Mouse (Mus musculus) forebrain, embryonic 16.5 days (tissue): ENCODE results near the gene Masp2. TPM values are rescaled to one million over a fixed set of nuclear protein-coding genes. Genes with fewer than 3 reads are reported as not detected.

Experiments
- ATAC-seq: fragments of 200-750 bp; cut with Nextera tagmentation; 2 replicates; pipeline ENCODE4 v1.8.0; 2017; ENCODE audit warnings: mild to moderate bottlenecking, moderate library complexity
- H3K27ac ChIP-seq: fragments of 300-500 bp; sonication (generic); 2 replicates; pipeline ENCODE4 v1.5.1; 2014; ENCODE audit warnings: low read length, control low read depth
- H3K27me3 ChIP-seq: fragments of 300-500 bp; sonication (generic); replicated peaks from 2 replicates; pipeline ENCODE4 v1.6.1; 2014; ENCODE audit warnings: low read length; ENCODE audit not compliant: control insufficient read depth, insufficient read depth
- H3K36me3 ChIP-seq: fragments of 300-500 bp; sonication (generic); 2 replicates; pipeline ENCODE4 v1.6.1; 2014; ENCODE audit not compliant: control insufficient read depth, insufficient read depth
- H3K4me1 ChIP-seq: fragments of 300-500 bp; sonication (generic); replicated peaks from 2 replicates; pipeline ENCODE4 v1.6.1; 2014; ENCODE audit warnings: low read length; ENCODE audit not compliant: control insufficient read depth, insufficient read depth
- H3K4me2 ChIP-seq: fragments of 300-500 bp; sonication (generic); 2 replicates; pipeline ENCODE4 v1.6.1; 2014; ENCODE audit warnings: mild to moderate bottlenecking, low read length, control low read depth
- H3K4me3 ChIP-seq: fragments of 300-500 bp; sonication (generic); replicated peaks from 2 replicates; pipeline ENCODE4 v1.5.1; 2014; ENCODE audit warnings: mild to moderate bottlenecking, low read length, control low read depth
- H3K9ac ChIP-seq: fragments of 300-500 bp; sonication (generic); replicated peaks from 2 replicates; pipeline ENCODE4 v1.6.1; 2014; ENCODE audit warnings: low read depth, low read length, control low read depth
- H3K9me3 ChIP-seq: fragments of 300-500 bp; sonication (generic); 2 replicates; pipeline ENCODE4 v1.6.1; 2016; ENCODE audit warnings: low read length; ENCODE audit not compliant: control insufficient read depth
- WGBS: fragments of 180-500 bp; shearing (Covaris S2); extraction: QIAGEN DNeasy Blood & Tissue Kit; methylation state at CpG from one replicate; pipeline ENCODE4 v1.1.7; 2014; 5-methylcytosine and 5-hydroxymethylcytosine counted together
- polyA plus RNA-seq: library from polyadenylated mRNA; unstranded; fragments of >200 nt; fragmentation: Nextera tagmentation; extraction: Ambion mirVana; gene quantifications from 2 replicates; pipeline ENCODE4 v1.2.1, GENCODE M21; 2015

Gene Masp2
- polyA plus RNA-seq, 1 experiment from 2014 or later = 1.0 TPM

GRCm38 (mm10) chr4:148595916-148596315 is 6.4 kb upstream of the Masp2 start:
- no peak for ATAC-seq
- no peak overlapping the region for H3K9ac ChIP-seq
- no peak overlapping the region for H3K4me2 ChIP-seq
- WGBS = 38% methylated on average over 6 of the region's 6 CpGs
- H3K36me3 ChIP-seq = peaks cover 11% of the 10 kb centered on the region
- H3K27me3 ChIP-seq = no peaks in the 10 kb centered on the region
- peaks cover 12% of the 10 kb centered on the region for H3K4me1 ChIP-seq
- no peak overlapping the region for H3K4me3 ChIP-seq
- no peaks in the 10 kb centered on the region for H3K9me3 ChIP-seq
- H3K27ac ChIP-seq = no peak overlapping the region

- H3K27me3 ChIP-seq = no peaks in the 10 kb centered on the region
- ATAC-seq = no peak
- no peak overlapping the region for H3K9ac ChIP-seq
- no peak overlapping the region for H3K27ac ChIP-seq
- no peak overlapping the region for H3K4me3 ChIP-seq
- H3K36me3 ChIP-seq = peaks cover 11% of the 10 kb centered on the region
- H3K4me2 ChIP-seq = no peak overlapping the region
- H3K9me3 ChIP-seq = no peaks in the 10 kb centered on the region
- 100% methylated on average over 3 of the region's 3 CpGs for WGBS
- peaks cover 12% of the 10 kb centered on the region for H3K4me1 ChIP-seq
These were observed 5.6 kb upstream of the Masp2 start for GRCm38 (mm10) chr4:148596731-148597130.

GRCm38 (mm10) chr4:148598826-148599225 is 3.5 kb upstream of the Masp2 start:
- no peak overlapping the region for H3K27ac ChIP-seq
- H3K27me3 ChIP-seq = no peaks in the 10 kb centered on the region
- ATAC-seq = no peak
- H3K4me3 ChIP-seq = no peak overlapping the region
- no peaks in the 10 kb centered on the region for H3K4me1 ChIP-seq
- 97% methylated on average over 12 of the region's 12 CpGs for WGBS
- H3K36me3 ChIP-seq = peaks cover 11% of the 10 kb centered on the region
- H3K9ac ChIP-seq = no peak overlapping the region
- no peaks in the 10 kb centered on the region for H3K9me3 ChIP-seq
- no peak overlapping the region for H3K4me2 ChIP-seq

GRCm38 (mm10) chr4:148600316-148600715 is 2.0 kb upstream of the Masp2 start:
- Histone ChIP-seq H3K27me3 (no peaks in the 10 kb centered on the region), H3K36me3 (peaks cover 2% of the 10 kb centered on the region), H3K4me1 (no peaks in the 10 kb centered on the region), H3K9me3 (no peaks in the 10 kb centered on the region), H3K4me2 (no peak overlapping the region), H3K9ac (no peak overlapping the region), H3K4me3 (no peak overlapping the region), H3K27ac (no peak overlapping the region)
- ATAC-seq = no peak
- 93% methylated on average over 4 of the region's 4 CpGs for WGBS

GRCm38 (mm10) chr4:148601871-148602270 is 483 bp upstream of the Masp2 start:
- H3K36me3 ChIP-seq = no peaks in the 10 kb centered on the region; the same call in 1 of the 2 replicates
- H3K4me3 ChIP-seq = no peak overlapping the region
- H3K9me3 ChIP-seq = no peaks in the 10 kb centered on the region
- no peaks in the 10 kb centered on the region for H3K4me1 ChIP-seq
- no peak overlapping the region for H3K27ac ChIP-seq
- ATAC-seq = no peak
- WGBS = 81% methylated on average over 4 of the region's 4 CpGs
- H3K4me2 ChIP-seq = no peak overlapping the region
- no peak overlapping the region for H3K9ac ChIP-seq
- H3K27me3 ChIP-seq = no peaks in the 10 kb centered on the region

- Histone ChIP-seq H3K27me3 (no peaks in the 10 kb centered on the region), H3K27ac (no peak overlapping the region), H3K4me1 (no peaks in the 10 kb centered on the region), H3K4me3 (no peak overlapping the region), H3K9ac (no peak overlapping the region), H3K36me3 (no peaks in the 10 kb centered on the region), H3K9me3 (no peaks in the 10 kb centered on the region), H3K4me2 (no peak overlapping the region)
- ATAC-seq = no peak
- 76% methylated on average over 10 of the region's 10 CpGs for WGBS
These were observed 1.2 kb downstream of the Masp2 start for GRCm38 (mm10) chr4:148603376-148604139.

- H3K36me3 ChIP-seq = no peaks in the 10 kb centered on the region
- ATAC-seq = no peak
- no peak overlapping the region for H3K27ac ChIP-seq
- no peak overlapping the region for H3K4me2 ChIP-seq
- no peak overlapping the region for H3K9ac ChIP-seq
- WGBS = 80% methylated on average over 7 of the region's 7 CpGs
- H3K4me3 ChIP-seq = no peak overlapping the region
- no peaks in the 10 kb centered on the region for H3K9me3 ChIP-seq
- no peaks in the 10 kb centered on the region for H3K27me3 ChIP-seq
- no peaks in the 10 kb centered on the region for H3K4me1 ChIP-seq
These were observed 1.8 kb downstream of the Masp2 start for GRCm38 (mm10) chr4:148604141-148604540.

- H3K27ac ChIP-seq = no peak overlapping the region
- H3K27me3 ChIP-seq = no peaks in the 10 kb centered on the region
- H3K9me3 ChIP-seq = no peaks in the 10 kb centered on the region
- ATAC-seq = peak; percentile 56
- WGBS = 91% methylated on average over 3 of the region's 3 CpGs
- no peak overlapping the region for H3K4me3 ChIP-seq
- H3K9ac ChIP-seq = no peak overlapping the region
- H3K36me3 ChIP-seq = no peaks in the 10 kb centered on the region
- no peaks in the 10 kb centered on the region for H3K4me1 ChIP-seq
- no peak overlapping the region for H3K4me2 ChIP-seq
These were observed 2.3 kb downstream of the Masp2 start for GRCm38 (mm10) chr4:148604541-148605165.

GRCm38 (mm10) chr4:148607758-148608157 is 5.4 kb downstream of the Masp2 start:
- H3K4me2 ChIP-seq = no peak overlapping the region
- no peak overlapping the region for H3K9ac ChIP-seq
- no peaks in the 10 kb centered on the region for H3K36me3 ChIP-seq
- peak; percentile 51; the same call in 1 of the 2 replicates for ATAC-seq
- no peak overlapping the region for H3K27ac ChIP-seq
- no peaks in the 10 kb centered on the region for H3K27me3 ChIP-seq
- no peaks in the 10 kb centered on the region for H3K4me1 ChIP-seq
- 26% methylated on average over 5 of the region's 5 CpGs for WGBS
- H3K4me3 ChIP-seq = no peak overlapping the region
- H3K9me3 ChIP-seq = no peaks in the 10 kb centered on the region
